Mouse (Mus musculus) heart, embryonic 14.5 days (tissue): ENCODE measurements around the gene Zfp941. TPM values are rescaled to one million over a fixed set of nuclear protein-coding genes. Genes with fewer than 3 reads are reported as not detected.

Experiments used
- ATAC-seq: fragments of 200-750 bp; cut with Nextera tagmentation; 2 replicates; pipeline ENCODE4 v1.8.0; 2017; ENCODE audit warnings: low read depth, moderate TSS enrichment; ENCODE audit not compliant: insufficient number of reproducible peaks, insufficient read depth, low FRiP score
- H3K27ac ChIP-seq, 2 experiments: fragments of 200-500 bp in 1 of 2; fragments of 300-500 bp in 1 of 2; sonication (generic) in 1 of 2; replicated peaks in 1 of 2; 2 replicates each; pipeline ENCODE4 v1.5.1; 2012 to 2014; ENCODE audit warnings: low read depth in 2 of 2, low read length in 2 of 2, control low read depth in 1 of 2, mild to moderate bottlenecking in 1 of 2, mixed read lengths in 1 of 2; ENCODE audit not compliant: control insufficient read depth in 1 of 2, insufficient read depth in 1 of 2
- H3K27me3 ChIP-seq: fragments of 300-500 bp; sonication (generic); 2 replicates; pipeline ENCODE4 v1.6.1; 2014; ENCODE audit warnings: mild to moderate bottlenecking, low read length, control low read depth; ENCODE audit not compliant: control insufficient read depth, insufficient read depth
- H3K36me3 ChIP-seq: fragments of 300-500 bp; sonication (generic); 2 replicates; pipeline ENCODE4 v1.6.1; 2014; ENCODE audit warnings: mild to moderate bottlenecking, control low read depth, low read length, mixed read lengths; ENCODE audit not compliant: control insufficient read depth, insufficient read depth
- H3K4me1 ChIP-seq, 2 experiments: fragments of 200-500 bp in 1 of 2; fragments of 300-500 bp in 1 of 2; sonication (generic) in 1 of 2; 2 replicates each; pipeline ENCODE4 v1.6.1; 2012 to 2014; ENCODE audit warnings: low read length in 2 of 2, control low read depth in 1 of 2, mixed read lengths in 1 of 2; ENCODE audit not compliant: control insufficient read depth in 2 of 2, insufficient read depth in 2 of 2
- H3K4me2 ChIP-seq: fragments of 300-500 bp; sonication (generic); 2 replicates; pipeline ENCODE4 v1.6.1; 2014; ENCODE audit warnings: mild to moderate bottlenecking, low read length
- H3K4me3 ChIP-seq, 2 experiments: fragments of 200-500 bp in 1 of 2; fragments of 300-500 bp in 1 of 2; sonication (generic) in 1 of 2; 2 replicates each; pipeline ENCODE4 v1.5.1; 2012 to 2014; ENCODE audit warnings: low read length in 2 of 2, mild to moderate bottlenecking in 2 of 2, control low read depth in 1 of 2, low read depth in 1 of 2, moderate library complexity in 1 of 2; ENCODE audit not compliant: control insufficient read depth in 1 of 2, insufficient read depth in 1 of 2
- H3K9ac ChIP-seq: fragments of 300-500 bp; sonication (generic); 2 replicates; pipeline ENCODE4 v1.6.1; 2014; ENCODE audit warnings: mild to moderate bottlenecking, low read length
- H3K9me3 ChIP-seq: fragments of 300-500 bp; sonication (generic); 2 replicates; pipeline ENCODE4 v1.6.1; 2016; ENCODE audit warnings: low read length, control low read depth; ENCODE audit not compliant: control insufficient read depth
- WGBS: fragments of 180-500 bp; shearing (Covaris S2); extraction: QIAGEN DNeasy Blood & Tissue Kit; methylation state at CpG from one replicate; pipeline ENCODE4 v1.1.7; 2014; 5-methylcytosine and 5-hydroxymethylcytosine counted together
- polyA plus RNA-seq: library from polyadenylated mRNA; unstranded; fragments of >200 nt; fragmentation: Nextera tagmentation; extraction: Ambion mirVana; gene quantifications from 2 replicates; pipeline ENCODE4 v1.2.1, GENCODE M21; 2014

Zfp941 gene
- polyA plus RNA-seq, 1 experiment from 2014 or later: 0.86 TPM

- Histone ChIP-seq H3K9ac (no peak overlapping the region), H3K9me3 (no peaks in the 10 kb centered on the region), H3K36me3 (peaks cover 4% of the 10 kb centered on the region), H3K4me1 (peaks cover 0 to 5% of the 10 kb centered on the region in 2 experiments; a peak in 3 of 4 replicates), H3K27me3 (peaks cover 23% of the 10 kb centered on the region), H3K4me2 (no peak overlapping the region), H3K4me3 (no peak overlapping the region), H3K27ac (no peak overlapping the region)
- no peak for ATAC-seq
- 71% methylated on average over 10 of the region's 10 CpGs for WGBS
These were observed 24.7 kb upstream of the Zfp941 start for GRCm38 (mm10) chr7:140846676-140847075.

- Histone ChIP-seq H3K4me3 (no peak overlapping the region), H3K36me3 (no peaks in the 10 kb centered on the region), H3K9ac (no peak overlapping the region), H3K4me1 (peaks cover 0 to 5% of the 10 kb centered on the region in 2 experiments; a peak in 3 of 4 replicates), H3K27me3 (peaks cover 30% of the 10 kb centered on the region), H3K9me3 (no peaks in the 10 kb centered on the region), H3K27ac (no peak overlapping the region), H3K4me2 (no peak overlapping the region)
- ATAC-seq: no peak
- WGBS: 68% methylated on average over 4 of the region's 4 CpGs
These were observed 23.7 kb upstream of the Zfp941 start for GRCm38 (mm10) chr7:140845683-140846082.

- no peak within 1 kb of the TSS for H3K9ac ChIP-seq
- WGBS: 25% methylated on average over 14 of the region's 14 CpGs
- peaks cover 0 to 5% of the 10 kb centered on the region in 2 experiments; a peak in 3 of 4 replicates for H3K4me1 ChIP-seq
- H3K4me3 ChIP-seq: no peak within 1 kb of the TSS
- no peak for ATAC-seq
- H3K36me3 ChIP-seq: no peaks in the 10 kb centered on the region
- H3K27me3 ChIP-seq: peaks cover 36% of the 10 kb centered on the region
- H3K9me3 ChIP-seq: no peaks in the 10 kb centered on the region
- H3K27ac ChIP-seq: no peak within 1 kb of the TSS
- no peak within 1 kb of the TSS for H3K4me2 ChIP-seq
These were observed 23.1 kb upstream of the Zfp941 start, which contains the start of gene Scgb1c1 for GRCm38 (mm10) chr7:140844905-140845665. Scgb1c1 (plus strand) TSS chr7:140845547.

GRCm38 (mm10) chr7:140843806-140844205 lies 21.8 kb upstream of the Zfp941 start:
- WGBS: 65% methylated on average over 7 of the region's 7 CpGs
- H3K27me3 ChIP-seq: peaks cover 46% of the 10 kb centered on the region
- H3K4me2 ChIP-seq: no peak overlapping the region
- no peak for ATAC-seq
- no peaks in the 10 kb centered on the region for H3K9me3 ChIP-seq
- no peaks in the 10 kb centered on the region for H3K36me3 ChIP-seq
- H3K9ac ChIP-seq: no peak overlapping the region
- no peak overlapping the region for H3K4me3 ChIP-seq
- H3K4me1 ChIP-seq: peaks cover 0 to 5% of the 10 kb centered on the region in 2 experiments; a peak in 3 of 4 replicates
- no peak overlapping the region for H3K27ac ChIP-seq

- no peak overlapping the region for H3K27ac ChIP-seq
- no peaks in the 10 kb centered on the region for H3K9me3 ChIP-seq
- WGBS: 35% methylated on average over 18 of the region's 19 CpGs
- H3K9ac ChIP-seq: no peak overlapping the region
- no peak overlapping the region for H3K4me3 ChIP-seq
- no peak for ATAC-seq
- no peak overlapping the region for H3K4me2 ChIP-seq
- no peaks in the 10 kb centered on the region for H3K4me1 ChIP-seq
- peaks cover 41% of the 10 kb centered on the region for H3K27me3 ChIP-seq
- no peaks in the 10 kb centered on the region for H3K36me3 ChIP-seq
These were observed 19.1 kb upstream of the Zfp941 start for GRCm38 (mm10) chr7:140840750-140841735.

GRCm38 (mm10) chr7:140839556-140839955 lies 17.6 kb upstream of the Zfp941 start:
- no peak overlapping the region for H3K27ac ChIP-seq
- no peaks in the 10 kb centered on the region for H3K9me3 ChIP-seq
- ATAC-seq: no peak
- no peak overlapping the region for H3K4me2 ChIP-seq
- H3K27me3 ChIP-seq: peaks cover 39% of the 10 kb centered on the region
- WGBS: 51% methylated on average over 5 of the region's 5 CpGs
- no peak overlapping the region for H3K9ac ChIP-seq
- H3K4me3 ChIP-seq: no peak overlapping the region
- H3K36me3 ChIP-seq: no peaks in the 10 kb centered on the region
- H3K4me1 ChIP-seq: no peaks in the 10 kb centered on the region

- Histone ChIP-seq H3K27me3 (peaks cover 22% of the 10 kb centered on the region), H3K9ac (no peak overlapping the region), H3K4me2 (no peak overlapping the region), H3K36me3 (no peaks in the 10 kb centered on the region), H3K4me3 (no peak overlapping the region), H3K4me1 (no peaks in the 10 kb centered on the region), H3K27ac (no peak overlapping the region), H3K9me3 (no peaks in the 10 kb centered on the region)
- WGBS: 65% methylated on average over 9 of the region's 9 CpGs
- ATAC-seq: no peak
These were observed 14.5 kb upstream of the Zfp941 start for GRCm38 (mm10) chr7:140836243-140837115.
